Mouse (Mus musculus) spleen, adult 12 weeks (tissue): ENCODE data around the gene Hist1h2ak.
"Not testable (repeated sequence)": the region's sequence is repeated elsewhere in the genome, so short reads cannot be mapped to it uniquely, and the experiment has no call there.

Experiments
- DNase-seq: peaks from one replicate; pipeline ENCODE4 v3.0.0; 2022; ENCODE audit warnings: low spot score

The Hist1h2ak gene

GRCm38 (mm10) chr13:21753524-21754285 lies at the start of gene Hist1h2ak, which contains the start of gene Hist1h2bn:
Gene Hist1h2ak (minus strand): TSS chr13:21753827.
Gene Hist1h2bn (plus strand): TSS chr13:21754123.
- peak; percentile 83 for DNase-seq

- DNase-seq: not testable (repeated sequence)
Measured at GRCm38 (mm10) chr13:21803058-21803457, 49.4 kb upstream of the Hist1h2ak start.

- DNase-seq: not testable (repeated sequence)
Measured at GRCm38 (mm10) chr13:21797163-21797562, 43.5 kb upstream of the Hist1h2ak start.

- no peak for DNase-seq
Measured at GRCm38 (mm10) chr13:21795584-21795983, 42.0 kb upstream of the Hist1h2ak start.

GRCm38 (mm10) chr13:21790601-21791283 lies 37.1 kb upstream of the Hist1h2ak start:
- no peak for DNase-seq

- DNase-seq: no peak
Measured at GRCm38 (mm10) chr13:21789925-21790324, 36.3 kb upstream of the Hist1h2ak start.

- no peak for DNase-seq
Measured at GRCm38 (mm10) chr13:21787760-21788593, 34.4 kb upstream of the Hist1h2ak start.

- peak; percentile 88 for DNase-seq
Measured at GRCm38 (mm10) chr13:21786899-21787629, 33.4 kb upstream of the Hist1h2ak start, which contains the start of the genes Hist1h2an and Hist1h2bp. Gene Hist1h2an (minus strand): TSS chr13:21787218. Gene Hist1h2bp (plus strand): TSS chr13:21787461.

- DNase-seq: no peak
Measured at GRCm38 (mm10) chr13:21786189-21786898, 32.7 kb upstream of the Hist1h2ak start.

- no peak for DNase-seq
Measured at GRCm38 (mm10) chr13:21784311-21784710, 30.7 kb upstream of the Hist1h2ak start.

- DNase-seq: peak; percentile 65
Measured at GRCm38 (mm10) chr13:21783734-21784161, 30.1 kb upstream of the Hist1h2ak start.

- DNase-seq: peak; percentile 68
Measured at GRCm38 (mm10) chr13:21783255-21783617, 29.6 kb upstream of the Hist1h2ak start, which contains the start of gene Hist1h3i. Gene Hist1h3i (minus strand): TSS chr13:21783370.

- peak; percentile 72 for DNase-seq
Measured at GRCm38 (mm10) chr13:21782361-21783254, 29.0 kb upstream of the Hist1h2ak start.

GRCm38 (mm10) chr13:21781639-21782038 lies 28.0 kb upstream of the Hist1h2ak start:
- DNase-seq: no peak

GRCm38 (mm10) chr13:21781021-21781555 lies 27.5 kb upstream of the Hist1h2ak start:
- no peak for DNase-seq

- DNase-seq: peak; percentile 81
Measured at GRCm38 (mm10) chr13:21779767-21780731, 26.4 kb upstream of the Hist1h2ak start, which contains the start of gene Hist1h1b. Gene Hist1h1b (minus strand): TSS chr13:21780625.

GRCm38 (mm10) chr13:21778814-21779766 lies 25.5 kb upstream of the Hist1h2ak start:
- DNase-seq: peak; percentile 73
